Mouse (Mus musculus) kidney, postnatal 0 days (tissue): ENCODE measurements around the gene Kmt2c. TPM values are rescaled to one million over a fixed set of nuclear protein-coding genes. Genes with fewer than 3 reads are reported as not detected.
A peak's percentile ranks its signal among the peaks of the same experiment; 100 is the strongest.

Source experiments
- ATAC-seq: fragments of 200-750 bp; cut with Nextera tagmentation; replicated peaks from 2 replicates; pipeline ENCODE4 v1.8.0; 2017; ENCODE audit warnings: low read depth, moderate number of reproducible peaks, moderate TSS enrichment, moderate library complexity; ENCODE audit not compliant: low FRiP score
- DNase-seq: peaks from one replicate; pipeline ENCODE4 v3.0.0-alpha.2; 2016; ENCODE audit warnings: low spot score
- H3K27ac ChIP-seq: fragments of 300-500 bp; sonication (generic); 2 replicates; pipeline ENCODE4 v1.5.1; 2014; ENCODE audit warnings: mild to moderate bottlenecking
- H3K27me3 ChIP-seq: fragments of 300-500 bp; sonication (generic); 2 replicates; pipeline ENCODE4 v1.6.1; 2014; ENCODE audit warnings: low read length, mixed read lengths; ENCODE audit not compliant: insufficient read depth
- H3K36me3 ChIP-seq: fragments of 300-500 bp; sonication (generic); 2 replicates; pipeline ENCODE4 v1.6.1; 2014; ENCODE audit warnings: low read length, mixed read lengths; ENCODE audit not compliant: insufficient read depth
- H3K4me1 ChIP-seq: fragments of 300-500 bp; sonication (generic); replicated peaks from 2 replicates; pipeline ENCODE4 v1.6.1; 2014; ENCODE audit warnings: antibody characterized with exemption, low read length, mixed read lengths; ENCODE audit not compliant: insufficient read depth
- H3K4me2 ChIP-seq: fragments of 300-500 bp; sonication (generic); 2 replicates; pipeline ENCODE4 v1.6.1; 2014; ENCODE audit warnings: mild to moderate bottlenecking, low read length, moderate library complexity, mixed read lengths
- H3K4me3 ChIP-seq: fragments of 300-500 bp; sonication (generic); replicated peaks from 2 replicates; pipeline ENCODE4 v1.5.1; 2014; ENCODE audit warnings: low read depth, low read length
- H3K9ac ChIP-seq: fragments of 300-500 bp; sonication (generic); 2 replicates; pipeline ENCODE4 v1.6.1; 2014; ENCODE audit warnings: low read depth, low read length
- H3K9me3 ChIP-seq: fragments of 300-500 bp; sonication (generic); replicated peaks from 2 replicates; pipeline ENCODE4 v1.6.1; 2016; ENCODE audit warnings: low read length, inconsistent platforms, mixed read lengths
- CTCF ChIP-seq: IDR thresholded peaks from 2 replicates; pipeline ENCODE4 v1.5.1; 2016; ENCODE audit warnings: antibody characterized with exemption, low read depth, mild to moderate bottlenecking, moderate library complexity
- WGBS: fragments of 180-500 bp; shearing (Covaris S2); extraction: QIAGEN DNeasy Blood & Tissue Kit; methylation state at CpG from one replicate; pipeline ENCODE4 v1.1.7; 2014; 5-methylcytosine and 5-hydroxymethylcytosine counted together
- polyA plus RNA-seq: library from polyadenylated mRNA; unstranded; fragments of >200 nt; fragmentation: Nextera tagmentation; extraction: Ambion mirVana; gene quantifications from 2 replicates; pipeline ENCODE4 v1.2.1, GENCODE M21; 2015

Kmt2c gene
- polyA plus RNA-seq, 1 experiment from 2014 or later: 10.0 TPM

GRCm38 (mm10) chr5:25529529-25530421 is 31.2 kb upstream of the Kmt2c start:
- Histone ChIP-seq H3K4me3 (peak overlapping the region; percentile 78), H3K4me2 (peak overlapping the region; percentile 76), H3K4me1 (no peaks in the 10 kb centered on the region; the same call in 1 of the 2 replicates), H3K27ac (peak overlapping the region; percentile 96), H3K9ac (peak overlapping the region; percentile 79), H3K9me3 (no peaks in the 10 kb centered on the region), H3K36me3 (no peaks in the 10 kb centered on the region), H3K27me3 (no peaks in the 10 kb centered on the region)
- ATAC-seq (peak; percentile 100), DNase-seq (peak; percentile 100)
- under 1% methylated on average over 80 of the region's 87 CpGs for WGBS
- TF ChIP-seq CTCF: peak; percentile 26; the same call in 1 of the 2 replicates

DNA sequence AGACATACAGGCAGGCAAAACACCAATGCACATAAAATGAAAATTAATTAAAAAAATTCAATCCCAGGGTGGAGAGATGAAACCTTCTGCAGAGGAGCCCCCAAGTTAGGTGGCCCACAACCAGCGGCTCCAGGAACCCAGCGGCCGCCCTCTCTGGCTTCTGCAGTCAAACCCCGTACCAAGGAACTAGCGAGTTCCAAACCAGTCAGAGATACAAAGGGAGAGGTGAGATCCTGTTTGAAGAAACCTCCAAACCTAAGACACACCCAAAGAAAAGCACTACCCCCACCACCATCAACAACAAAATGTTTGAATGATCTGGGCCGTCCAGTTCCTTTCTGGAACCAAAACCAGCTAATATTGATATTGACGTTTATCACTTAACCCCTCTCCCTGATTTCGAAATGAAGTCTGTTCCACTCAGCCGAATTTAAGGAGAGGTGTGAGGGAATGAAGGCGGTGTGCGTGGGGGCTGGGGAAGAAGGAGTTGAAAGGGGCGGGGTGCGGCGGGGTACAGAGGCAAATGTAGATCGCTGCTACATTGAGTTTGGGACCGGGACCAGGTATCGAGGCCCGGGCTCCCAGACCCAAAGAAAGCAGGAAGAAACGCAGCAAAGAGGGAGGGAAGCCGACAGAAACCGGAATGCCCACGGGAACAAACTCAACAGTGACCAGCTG is 30.4 kb upstream of the Kmt2c start:
- Histone ChIP-seq H3K4me3 (peak overlapping the region; percentile 78), H3K4me1 (no peaks in the 10 kb centered on the region; the same call in 1 of the 2 replicates), H3K27ac (peak overlapping the region; percentile 85), H3K9me3 (no peaks in the 10 kb centered on the region), H3K36me3 (no peaks in the 10 kb centered on the region), H3K4me2 (peak overlapping the region; percentile 76), H3K27me3 (no peaks in the 10 kb centered on the region), H3K9ac (peak overlapping the region; percentile 59)
- WGBS: 8% methylated on average over 22 of the region's 22 CpGs
- TF ChIP-seq CTCF: no peak
- DNase-seq (peak; percentile 15), ATAC-seq (no peak)

- Histone ChIP-seq H3K4me2 (no peak overlapping the region), H3K9ac (no peak overlapping the region), H3K27ac (no peak overlapping the region), H3K36me3 (no peaks in the 10 kb centered on the region), H3K27me3 (no peaks in the 10 kb centered on the region), H3K4me3 (no peak overlapping the region), H3K9me3 (no peaks in the 10 kb centered on the region), H3K4me1 (no peaks in the 10 kb centered on the region; the same call in 1 of the 2 replicates)
- WGBS: 77% methylated on average over 1 of the region's 1 CpGs
- no peak for ATAC-seq
- DNase-seq: no peak
- no peak for TF ChIP-seq CTCF
These were observed 29.4 kb upstream of the Kmt2c start for GRCm38 (mm10) chr5:25527971-25528370.

DNA sequence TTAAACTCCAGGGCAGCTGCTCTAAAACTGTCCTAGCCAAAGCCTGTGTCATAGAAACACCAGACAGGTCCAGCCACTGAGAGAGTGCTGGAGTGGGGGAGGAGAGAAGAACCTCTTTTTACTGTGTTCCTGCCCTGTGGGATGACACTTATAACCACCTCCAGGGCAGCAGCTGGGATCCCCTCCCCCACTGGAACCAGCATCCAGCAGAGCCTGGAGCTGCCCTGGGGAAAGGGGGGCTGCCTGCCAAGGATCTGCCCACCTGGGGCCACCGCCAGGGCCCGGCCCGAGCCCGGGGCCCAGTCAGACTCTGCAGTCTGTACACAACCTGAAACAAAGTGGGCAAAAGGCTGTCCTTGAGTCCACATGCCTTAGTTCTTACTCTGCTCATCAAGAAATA is 28.3 kb upstream of the Kmt2c start:
- no peaks in the 10 kb centered on the region for H3K27me3 ChIP-seq
- TF ChIP-seq CTCF: no peak
- H3K27ac ChIP-seq: no peak overlapping the region
- ATAC-seq (no peak), DNase-seq (no peak)
- no peaks in the 10 kb centered on the region for H3K36me3 ChIP-seq
- H3K4me2 ChIP-seq: no peak overlapping the region
- no peaks in the 10 kb centered on the region; the same call in 1 of the 2 replicates for H3K4me1 ChIP-seq
- H3K9me3 ChIP-seq: no peaks in the 10 kb centered on the region
- H3K4me3 ChIP-seq: no peak overlapping the region
- H3K9ac ChIP-seq: no peak overlapping the region
- 51% methylated on average over 4 of the region's 4 CpGs for WGBS

DNA sequence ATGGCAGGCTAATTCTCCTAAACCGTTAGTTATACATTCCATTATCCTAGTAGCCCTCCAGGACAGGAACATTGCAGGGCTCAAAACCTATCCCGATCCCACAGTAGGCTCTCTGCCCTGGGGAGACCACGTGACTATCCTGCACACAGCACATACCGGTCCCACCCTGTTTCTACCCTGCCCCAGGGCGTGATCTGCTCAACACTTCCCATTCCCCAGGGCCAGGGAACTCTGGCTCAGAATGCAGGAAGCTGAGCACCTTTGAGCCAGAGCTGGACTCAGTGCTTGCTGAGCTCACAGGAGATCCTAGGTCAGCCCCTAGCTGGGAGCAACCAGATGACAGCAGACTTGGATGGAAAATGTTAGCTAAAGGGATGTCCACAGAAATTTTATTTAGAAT is 27.5 kb upstream of the Kmt2c start:
- 49% methylated on average over 5 of the region's 5 CpGs for WGBS
- DNase-seq: no peak

GRCm38 (mm10) chr5:25521461-25521860 is 22.9 kb upstream of the Kmt2c start:
- Histone ChIP-seq H3K36me3 (no peaks in the 10 kb centered on the region), H3K27me3 (no peaks in the 10 kb centered on the region), H3K4me2 (no peak overlapping the region), H3K4me1 (no peaks in the 10 kb centered on the region), H3K4me3 (no peak overlapping the region), H3K9ac (no peak overlapping the region), H3K9me3 (no peaks in the 10 kb centered on the region), H3K27ac (no peak overlapping the region)
- TF ChIP-seq CTCF: no peak
- 87% methylated on average over 5 of the region's 5 CpGs for WGBS
- DNase-seq (no peak), ATAC-seq (no peak)

More for the DNA sequence above, 27.5 kb upstream of the Kmt2c start:
- no peak for TF ChIP-seq CTCF
- Histone ChIP-seq H3K4me3 (no peak overlapping the region), H3K4me2 (no peak overlapping the region), H3K36me3 (no peaks in the 10 kb centered on the region), H3K9me3 (no peaks in the 10 kb centered on the region), H3K9ac (no peak overlapping the region), H3K4me1 (no peaks in the 10 kb centered on the region; the same call in 1 of the 2 replicates), H3K27ac (no peak overlapping the region), H3K27me3 (no peaks in the 10 kb centered on the region)
- no peak for ATAC-seq
